25 mouse cellular contexts compared by ENCODE assay signal in genomic region chr5:120914204-120914603, GRCm38 (mm10). TPM values are rescaled to one million over a fixed set of nuclear protein-coding genes. Genes with fewer than 3 reads are reported as not detected.
DNase-seq lines count a peak whose midpoint lies in the region; ATAC-seq and TF ChIP-seq lines count a peak whose summit lies in the region.
"Not testable (repeated sequence)": the region's sequence is repeated elsewhere in the genome, so short reads cannot be mapped to it uniquely, and the experiment has no call there.
"Had no signal": no experiment of that assay in that cellular context is flagged by ENCODE, and none has a peak within 500 bp of the region (broad histone marks: within the 10 kb centered on the region; RNA-seq: fewer than 3 reads in every experiment).

Gene Oas1d (plus strand): TSS chr5:120914536.

- TF ChIP-seq RAD21 in CH12.LX (IDR thresholded peaks at IDR 0.05; ENCODE audit: low read depth, low read length) = peak; percentile 37

- H3K27ac ChIP-seq in CH12.LX (ENCODE audit: insufficient read depth, low read depth); kidney, postnatal 0 days; midbrain, postnatal 0 days (ENCODE audit: low read depth, low read length): not testable (repeated sequence)

- H3K79me2 ChIP-seq in CH12.LX (replicated peaks; ENCODE audit: control insufficient read depth, extremely low read depth, insufficient read depth, poor library complexity, severe bottlenecking) = not testable (repeated sequence)

- H3K4me3 ChIP-seq in CH12.LX (replicated peaks in 1 of 3; ENCODE audit: low read depth in 2 of 3, low read length in 2 of 3, poor library complexity in 1 of 3); kidney, postnatal 0 days (replicated peaks; ENCODE audit: low read depth, low read length); midbrain, postnatal 0 days (ENCODE audit: low read depth, low read length): not testable (repeated sequence)

- whole genome bisulfite sequencing in kidney, postnatal 0 days = 37% methylated on average over 8 of the region's 8 CpGs
- 51% methylated on average over 8 of the region's 8 CpGs for WGBS in midbrain, postnatal 0 days

- peaks cover 39% of the 10 kb centered on the region for H3K27me3 ChIP-seq in CH12.LX (replicated peaks)
- not testable (repeated sequence) for H3K27me3 ChIP-seq in kidney, postnatal 0 days (ENCODE audit: insufficient read depth, low read length); midbrain, postnatal 0 days (ENCODE audit: insufficient read depth, low read length)

- not testable (repeated sequence) for H3K9me3 ChIP-seq in CH12.LX (replicated peaks; ENCODE audit: low read length); kidney, postnatal 0 days (replicated peaks; ENCODE audit: low read length); midbrain, postnatal 0 days (ENCODE audit: low read length)

- not testable (repeated sequence) for H3K4me2 ChIP-seq in CH12.LX (ENCODE audit: insufficient read depth, low read depth, poor library complexity, severe bottlenecking); kidney, postnatal 0 days (ENCODE audit: low read length); midbrain, postnatal 0 days (ENCODE audit: low read depth, low read length, poor library complexity, severe bottlenecking)

- in situ Hi-C loops in CH12.LX (cut with MboI; ENCODE audit: low pct_ligation_motif_present, low pct_unique_long_range_greater_than_20kb, low sequenced_read_pairs) = loop anchor here (10.0 kb wide), 1 partner anchor 119 kb away; the partner anchor contains the start of gene Oas1e

- H3K36me3 ChIP-seq in CH12.LX (replicated peaks in 1 of 2; ENCODE audit: control insufficient read depth in 1 of 2, insufficient read depth in 1 of 2, low read length in 1 of 2); kidney, postnatal 0 days (ENCODE audit: insufficient read depth, low read length); midbrain, postnatal 0 days (ENCODE audit: insufficient read depth, low read length): not testable (repeated sequence)

- not testable (repeated sequence) for H3K4me1 ChIP-seq in CH12.LX (ENCODE audit: control insufficient read depth in 1 of 2, insufficient read depth in 2 of 2); kidney, postnatal 0 days (replicated peaks; ENCODE audit: insufficient read depth, low read length); midbrain, postnatal 0 days (ENCODE audit: insufficient read depth, low read length)

- not testable (repeated sequence) for TF ChIP-seq EP300 in CH12.LX (IDR thresholded peaks at IDR 0.05; ENCODE audit: low read length)

- not testable (repeated sequence) for H3K9ac ChIP-seq in CH12.LX (ENCODE audit: insufficient read depth, low read depth); kidney, postnatal 0 days (ENCODE audit: low read depth, low read length); midbrain, postnatal 0 days (replicated peaks; ENCODE audit: low read length, poor library complexity, severe bottlenecking)

- ATAC-seq in kidney, postnatal 0 days (replicated peaks; ENCODE audit: low FRiP score, low read depth); midbrain, postnatal 0 days (ENCODE audit: low FRiP score): not testable (repeated sequence)

- not testable (repeated sequence) for TF ChIP-seq POLR2A in CH12.LX (IDR thresholded peaks at IDR 0.05; ENCODE audit: low read depth, low read length); brain, embryonic 14.5 days (IDR thresholded peaks at IDR 0.05; ENCODE audit: borderline replicate concordance, extremely low read depth, insufficient read depth, insufficient read length, poor library complexity, severe bottlenecking)

- peak in 1 of 2 experiments; percentile 51; a peak in 2 of 4 replicates for TF ChIP-seq CTCF in CH12.LX (conservative IDR thresholded peaks at IDR 0.05 in 1 of 2, IDR thresholded peaks at IDR 0.05 in 1 of 2; ENCODE audit: low read depth in 2 of 2, low read length in 2 of 2)
- not testable (repeated sequence) for TF ChIP-seq CTCF in brain, embryonic 14.5 days (IDR thresholded peaks at IDR 0.05; ENCODE audit: borderline replicate concordance, extremely low read depth, insufficient read depth, insufficient read length)
- peak; percentile 53 for TF ChIP-seq CTCF in kidney, postnatal 0 days (IDR thresholded peaks at IDR 0.05; ENCODE audit: low read depth)
- TF ChIP-seq CTCF in midbrain, postnatal 0 days (IDR thresholded peaks at IDR 0.05) = peak; percentile 53

- DNase-seq in 416B (ENCODE audit: low read depth) = peak; percentile 14
- peak; percentile 22 for DNase-seq in CH12.LX (ENCODE audit: extremely low read depth)
- DNase-seq in brain, embryonic 14.5 days (ENCODE audit: low read depth) = peak; percentile 6
- DNase-seq in heart, adult 11 months = peak; percentile 35
- peak; percentile 41 for DNase-seq in kidney, postnatal 0 days (ENCODE audit: low spot score)
- peak; percentile 42 for DNase-seq in midbrain, postnatal 0 days (ENCODE audit: low spot score)

- dilution Hi-C loops in CH12.LX (cut with MboI; ENCODE audit: extremely low pct_ligation_motif_present, extremely low pct_unique_long_range_greater_than_20kb, low sequenced_read_pairs) = not testable (repeated sequence)

TF ChIP-seq in CH12.LX, 34 proteins besides CTCF, POLR2A, EP300 and RAD21:
- TF ChIP-seq SMC3 (IDR thresholded peaks at IDR 0.05; ENCODE audit: low read depth, low read length) = peak; percentile 41

RNA-seq across cellular contexts. Expression of gene Oas1d, which starts in this region (rescaled TPM):
- total RNA-seq in CH12.LX (2012; rRNA removed) (not detected in 2 replicates), CH12.LX (2014; rRNA removed) (not detected in 2 replicates)
- not detected in 2 replicates for polyA plus RNA-seq in CH12.LX (2012; ENCODE audit: insufficient read length, low read depth)
- 0.11 TPM in 1 of 2 replicates, not detected in the other for polyA plus RNA-seq in brain, embryonic 14.5 days (2012; rRNA removed)
- polyA plus RNA-seq in kidney, postnatal 0 days (2015; fragmentation: Nextera tagmentation; extraction: Ambion mirVana) = not detected in 2 replicates
- total RNA-seq in midbrain, postnatal 0 days (2014; rRNA removed) = 0.22 TPM in 1 of 2 replicates, not detected in the other
- 0.39 and 0.78 TPM in 2 replicates for polyA plus RNA-seq in midbrain, postnatal 0 days (2015; fragmentation: Nextera tagmentation; extraction: Ambion mirVana)
- total RNA-seq: adrenal gland, adult 2 months; adrenal gland, postnatal 14 days; adrenal gland, postnatal 4 days; gastrocnemius, adult 8-10 months; gastrocnemius, postnatal 25 days; heart, adult 2 months; heart, postnatal 14 days; heart, postnatal 4 days; MEL had no signal
- polyA plus RNA-seq: adrenal gland, adult 2 months; C2C12; embryonic facial prominence, embryonic 11.5 days; embryonic facial prominence, embryonic 14.5 days; forebrain, embryonic 10.5 days; gonadal fat pad, adult 2 months; heart, adult 2 months; heart, embryonic 10.5 days; heart, embryonic 13.5 days; hindbrain, embryonic 11.5 days; hindbrain, embryonic 14.5 days; intestine, embryonic 15.5 days had no signal

Comparison
In these comparisons a context has a peak if more than half of its experiments do, and no peak if none do; other contexts are left out.
1. Peak in DNase-seq in CH12.LX; RNA of the gene not detected or under 1 TPM.
2. Peak in DNase-seq in brain, embryonic 14.5 days; RNA of the gene not detected or under 1 TPM.
3. Peak in DNase-seq in kidney, postnatal 0 days; RNA of the gene not detected or under 1 TPM.
4. Peak in DNase-seq in midbrain, postnatal 0 days; RNA of the gene not detected or under 1 TPM.